Mouse (Mus musculus) liver, postnatal 0 days (tissue): ENCODE measurements around the gene Actr6.

Experiments
- CTCF ChIP-seq: sonication (generic); IDR thresholded peaks from 2 replicates; pipeline ENCODE4 v1.5.1; 2016; ENCODE audit warnings: antibody characterized with exemption, low read depth
- EP300 ChIP-seq: IDR thresholded peaks from 2 replicates; pipeline ENCODE4 v1.6.1; 2016; ENCODE audit warnings: antibody characterized with exemption, low read depth, mild to moderate bottlenecking

DNA sequence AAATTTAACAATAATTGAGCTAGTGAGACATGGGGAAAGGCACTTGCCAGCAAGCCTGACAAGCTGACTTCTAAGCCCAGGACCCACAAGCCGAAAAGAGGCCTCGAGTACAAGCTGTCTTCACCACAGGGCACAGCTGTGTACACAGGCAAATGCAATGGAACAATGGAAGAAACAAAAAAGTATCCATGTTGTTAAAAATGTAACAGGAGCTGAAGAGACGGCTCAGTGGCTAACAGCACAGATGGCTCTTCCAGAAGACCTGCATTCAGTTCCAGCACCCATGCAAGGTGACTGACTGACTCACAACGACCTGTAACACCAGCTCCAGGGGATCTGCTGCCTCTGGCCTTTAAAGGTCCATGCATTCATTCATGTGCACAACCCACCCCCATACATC is 55.5 kb downstream of the Actr6 start:
- TF ChIP-seq EP300 = no peak
- no peak for TF ChIP-seq CTCF
